Mouse (Mus musculus) gastrocnemius, postnatal 36 days (tissue): ENCODE data around the gene Tmem222. TPM values are rescaled to one million over a fixed set of nuclear protein-coding genes. Genes with fewer than 3 reads are reported as not detected.

Experiments used
- DNase-seq, 2 experiments: peaks; one replicate each; pipeline ENCODE4 v3.0.0; 2022
- intact Hi-C: fragments of 180-260 bp; cut with DNase I; formaldehyde crosslinking; loops from one replicate; pipeline ENCODE4 v1.15.1; 2025
- long read RNA-seq, 2 experiments: library from polyadenylated mRNA; stranded (forward); transcript quantifications; one replicate each; pipeline ENCODE4 v2.0.0; 2021
- total RNA-seq, 2 experiments: library from RNA; stranded (reverse); gene quantifications; 2 replicates each; pipeline ENCODE4 v1.2.3; 2021

Gene Tmem222
- total RNA-seq, result 10 to 100 TPM; 20.9 to 22.5 TPM
- long read RNA-seq, experiment 1, transcript Tmem222-201 (6 exons, 1,484 nt), result major isoform, 39 of 40 reads
- long read RNA-seq, experiment 1, partial matches to known transcripts, result 0 of 40 reads
- long read RNA-seq, experiment 1, other reads (novel, unspliced or antisense), result 0 of 40 reads
- long read RNA-seq, experiment 2, transcript Tmem222-201 (6 exons, 1,484 nt), result major isoform, 54 of 61 reads
- long read RNA-seq, experiment 2, partial matches to known transcripts, result 1 of 61 reads
- long read RNA-seq, experiment 2, other reads (novel, unspliced or antisense), result 2 of 61 reads

DNA sequence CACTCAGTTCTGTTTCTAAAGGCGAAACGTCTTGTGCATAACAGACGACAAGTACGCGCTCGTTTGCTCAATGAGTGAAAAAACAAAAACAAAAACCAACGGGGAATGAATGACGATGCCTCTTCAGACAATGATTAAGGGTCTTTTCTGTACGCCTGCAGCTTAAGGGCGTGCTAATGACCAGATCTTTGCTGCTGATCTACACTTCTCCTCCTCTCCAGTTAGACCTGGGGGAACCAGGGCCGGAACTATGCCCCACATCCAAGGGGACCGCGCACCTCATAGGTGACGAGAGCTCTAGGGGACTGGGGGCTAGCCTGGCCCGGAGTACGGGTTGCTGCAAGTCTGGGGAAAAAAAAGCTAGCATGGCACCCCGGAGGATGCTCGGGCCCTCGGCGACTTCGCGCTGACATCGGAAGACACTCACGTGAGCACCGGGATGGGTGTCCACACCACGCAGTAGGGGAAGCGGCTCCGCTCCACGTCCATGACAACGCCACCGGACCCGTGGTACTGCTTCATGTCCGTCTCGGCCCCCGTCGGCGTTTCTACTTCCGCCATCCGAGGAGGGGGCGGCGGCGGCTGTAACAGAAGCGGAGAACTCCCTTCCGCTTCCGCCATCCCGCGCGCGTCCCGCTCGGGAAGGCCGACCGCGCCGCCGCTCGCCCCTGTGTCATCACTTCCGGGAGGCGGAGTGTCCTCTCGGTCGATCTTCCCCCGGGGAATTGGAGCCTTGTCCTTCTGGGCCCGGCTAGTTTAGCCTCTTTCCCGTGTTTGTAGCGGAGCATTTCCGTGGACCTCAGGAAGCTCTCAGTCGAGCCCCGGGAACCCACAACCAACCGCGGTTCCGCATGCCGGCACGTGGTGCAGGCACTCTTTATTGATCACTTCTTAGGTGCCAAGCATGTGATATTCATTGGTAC lies at the start of gene Tmem222:
Gene Tmem222, minus strand, starts transcription at position 689 of the 923 bp plus-strand sequence.
- peak; percentile 93 for DNase-seq
- intact Hi-C loops, result no loop called here

- DNase-seq, result no peak
- intact Hi-C loops, result no loop called here
Observed at GRCm38 (mm10) chr4:133319667-133320066, 42.1 kb upstream of the Tmem222 start.

DNA sequence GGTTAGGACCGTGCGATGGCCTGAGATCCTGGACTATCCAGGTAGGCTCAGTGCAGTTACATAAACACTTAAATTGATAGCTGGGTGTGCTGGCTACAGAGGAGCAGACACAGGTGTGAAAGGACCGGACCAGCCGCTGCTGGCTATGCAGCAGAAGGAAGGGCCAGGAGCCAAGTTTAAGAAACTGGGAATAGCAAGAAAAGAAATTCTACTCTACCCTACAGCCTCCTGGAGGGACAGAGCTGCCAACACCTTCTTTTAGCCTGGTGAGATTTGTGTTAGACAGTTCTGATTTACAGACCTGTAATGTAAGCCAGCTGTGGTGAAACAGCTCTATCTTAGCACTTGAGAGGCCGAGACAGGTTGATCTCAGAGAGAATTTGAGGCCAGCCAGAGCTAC lies 38.4 kb upstream of the Tmem222 start:
- intact Hi-C loops, result no loop called here
- DNase-seq, result no peak

GRCm38 (mm10) chr4:133314896-133315295 lies 37.3 kb upstream of the Tmem222 start:
- peak in 1 of 2 experiments; percentile 36 for DNase-seq
- intact Hi-C loops, result loop anchor here (5.0 kb wide), 2 partner anchors 102 to 137 kb away; no protein-coding TSS in a partner anchor

DNA sequence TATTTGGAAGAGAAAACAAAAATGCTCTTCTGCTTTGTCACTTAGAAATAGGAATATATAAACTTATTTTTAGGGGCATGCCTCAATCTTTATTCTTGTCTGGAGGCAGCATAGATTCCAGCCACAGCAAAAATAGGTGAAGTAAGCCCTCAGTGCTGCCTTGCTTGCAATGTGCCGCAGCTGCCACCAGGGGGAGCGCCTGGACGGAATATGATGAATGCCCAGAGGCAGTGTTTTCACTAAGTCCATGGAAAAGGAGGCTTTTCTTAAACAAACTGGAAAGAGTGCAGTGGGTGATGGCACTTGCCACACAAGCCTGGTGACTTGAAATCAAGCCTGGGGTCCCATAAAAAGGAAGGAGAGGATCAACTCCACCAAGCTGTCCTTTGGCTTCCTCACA lies 32.4 kb upstream of the Tmem222 start:
- peak; percentile 83 to 86 for DNase-seq
- intact Hi-C loops, result loop anchor here (1.0 to 5.0 kb wide), 3 partner anchors 33 to 142 kb away; no protein-coding TSS in a partner anchor

GRCm38 (mm10) chr4:133307331-133307730 lies 29.7 kb upstream of the Tmem222 start:
- peak in 1 of 2 experiments; percentile 56 for DNase-seq
- intact Hi-C loops, result no loop called here

DNA sequence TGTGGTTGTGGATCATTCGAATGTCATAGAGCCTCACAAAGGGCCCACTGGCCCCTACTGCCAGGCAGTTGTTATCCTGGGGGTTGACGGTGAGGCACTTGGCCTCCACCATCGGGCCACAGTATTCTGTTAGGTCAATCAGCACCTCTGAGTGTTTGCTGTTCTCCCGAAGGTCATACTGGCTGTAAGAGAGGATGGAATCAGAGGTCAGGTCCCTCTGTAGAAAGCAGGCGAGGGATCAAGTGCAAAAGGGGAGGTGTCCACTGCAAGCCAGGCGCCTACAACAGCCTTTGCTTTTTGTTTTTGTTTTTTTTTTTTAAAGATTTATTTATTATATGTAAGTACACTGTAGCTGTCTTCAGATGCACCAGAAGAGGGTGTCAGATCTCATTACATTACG lies 28.2 kb upstream of the Tmem222 start:
- no peak for DNase-seq
- intact Hi-C loops, result no loop called here

GRCm38 (mm10) chr4:133304770-133305169 lies 27.2 kb upstream of the Tmem222 start:
- no peak for DNase-seq
- intact Hi-C loops, result no loop called here

- no peak for DNase-seq
- intact Hi-C loops, result no loop called here
Observed at GRCm38 (mm10) chr4:133302668-133303067, 25.1 kb upstream of the Tmem222 start.

DNA sequence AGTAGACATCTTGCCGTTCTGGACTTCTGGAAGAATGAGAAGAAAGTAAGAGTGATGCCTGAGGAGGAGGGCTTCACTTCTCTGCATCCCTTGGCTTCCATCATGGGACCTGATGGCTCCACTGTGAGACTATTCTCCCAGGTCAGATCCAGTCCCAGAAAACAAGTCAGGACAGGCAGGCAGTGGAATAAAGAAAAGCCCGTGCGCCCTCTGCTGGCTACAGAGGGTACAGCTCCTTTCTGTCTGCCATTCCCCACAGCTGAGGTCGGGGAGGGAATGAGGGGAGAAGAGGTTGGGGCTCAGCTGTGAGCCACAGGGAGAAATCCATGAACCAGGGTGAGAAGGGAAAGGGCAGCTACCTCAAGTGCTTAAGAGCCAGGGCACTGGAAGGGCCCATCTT lies 24.2 kb upstream of the Tmem222 start:
- DNase-seq, result peak; percentile 57 to 69
- intact Hi-C loops, result no loop called here

- intact Hi-C loops, result no loop called here
- no peak for DNase-seq
Observed at GRCm38 (mm10) chr4:133300421-133300820, 22.8 kb upstream of the Tmem222 start.

GRCm38 (mm10) chr4:133299701-133300100 lies 22.1 kb upstream of the Tmem222 start:
- no peak for DNase-seq
- intact Hi-C loops, result loop anchor here (2.0 to 5.0 kb wide), 3 partner anchors 67 to 352 kb away; no protein-coding TSS in a partner anchor

DNA sequence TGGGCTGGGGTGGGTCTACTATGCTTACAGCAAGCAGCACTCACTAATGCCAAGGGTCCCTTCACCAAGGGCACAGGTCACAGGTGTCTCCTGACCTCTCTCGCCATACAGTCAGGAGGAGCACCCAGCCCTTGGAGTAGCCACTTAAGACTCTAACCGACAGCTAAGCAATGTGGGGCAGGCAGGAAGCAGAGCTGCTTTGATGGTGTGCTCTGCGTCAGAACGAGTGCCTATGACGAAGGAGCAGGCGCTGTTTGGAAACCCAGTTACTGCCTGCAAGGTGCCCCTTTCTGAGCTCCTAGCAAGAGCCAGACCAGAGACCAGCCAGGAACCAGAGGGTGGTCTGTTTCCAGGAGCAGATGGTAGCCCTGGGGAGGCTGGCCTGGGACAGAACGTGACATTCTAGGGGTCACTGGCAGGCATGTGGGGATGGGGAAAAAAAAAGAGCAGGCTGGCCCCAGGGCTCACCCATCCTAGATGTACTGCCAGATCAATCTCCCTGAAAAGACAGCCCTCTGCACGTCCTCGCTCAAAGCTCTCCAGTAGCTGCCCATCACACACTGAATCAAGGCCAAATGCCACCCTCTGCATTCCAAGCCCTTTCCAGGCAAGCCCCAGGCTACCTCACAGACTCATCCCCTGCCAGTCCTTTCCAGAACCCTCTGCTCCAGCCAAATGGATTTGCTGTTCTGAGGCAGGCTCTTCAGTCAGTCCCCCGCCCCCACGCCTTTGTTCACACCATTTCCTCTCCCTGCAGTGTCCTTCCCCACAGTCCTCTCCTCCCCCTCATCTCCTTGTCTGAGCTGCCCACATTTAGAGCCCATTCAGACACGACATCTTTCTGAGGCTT lies 21.1 kb upstream of the Tmem222 start:
- intact Hi-C loops, result loop anchor here (2.0 to 5.0 kb wide), 3 partner anchors 66 to 351 kb away; no protein-coding TSS in a partner anchor
- no peak for DNase-seq

- intact Hi-C loops, result loop anchor here (1.0 to 5.0 kb wide), 4 partner anchors 66 to 351 kb away; no protein-coding TSS in a partner anchor
- DNase-seq, result peak; percentile 71 to 76
Observed at GRCm38 (mm10) chr4:133297801-133298238, 20.2 kb upstream of the Tmem222 start.

DNA sequence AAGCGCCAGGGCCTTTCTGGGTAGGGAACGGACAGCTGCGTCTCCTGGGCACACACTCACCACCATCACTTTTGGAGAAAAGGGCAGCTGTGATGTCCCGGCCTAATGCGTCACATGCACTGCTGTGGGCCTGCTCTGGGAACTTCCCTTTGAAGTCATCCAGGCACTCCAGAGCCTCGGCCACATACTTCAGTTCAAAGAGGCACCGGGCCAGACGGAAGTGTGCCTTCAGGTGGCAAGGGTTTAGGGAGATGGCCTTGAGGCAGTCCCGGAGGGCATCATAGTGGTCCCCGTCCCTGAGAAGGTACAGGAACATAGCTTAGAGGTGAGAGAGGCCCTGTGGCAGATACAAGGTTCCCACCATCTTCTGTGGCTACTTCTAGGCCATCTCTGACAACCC lies 19.8 kb upstream of the Tmem222 start:
- DNase-seq, result no peak
- intact Hi-C loops, result loop anchor here (1.0 to 5.0 kb wide), 3 partner anchors 65 to 350 kb away; no protein-coding TSS in a partner anchor

- intact Hi-C loops, result no loop called here
- DNase-seq, result no peak
Observed at GRCm38 (mm10) chr4:133294084-133294483, 16.5 kb upstream of the Tmem222 start.

GRCm38 (mm10) chr4:133292901-133293843 lies 15.6 kb upstream of the Tmem222 start:
- no peak for DNase-seq
- intact Hi-C loops, result no loop called here

DNA sequence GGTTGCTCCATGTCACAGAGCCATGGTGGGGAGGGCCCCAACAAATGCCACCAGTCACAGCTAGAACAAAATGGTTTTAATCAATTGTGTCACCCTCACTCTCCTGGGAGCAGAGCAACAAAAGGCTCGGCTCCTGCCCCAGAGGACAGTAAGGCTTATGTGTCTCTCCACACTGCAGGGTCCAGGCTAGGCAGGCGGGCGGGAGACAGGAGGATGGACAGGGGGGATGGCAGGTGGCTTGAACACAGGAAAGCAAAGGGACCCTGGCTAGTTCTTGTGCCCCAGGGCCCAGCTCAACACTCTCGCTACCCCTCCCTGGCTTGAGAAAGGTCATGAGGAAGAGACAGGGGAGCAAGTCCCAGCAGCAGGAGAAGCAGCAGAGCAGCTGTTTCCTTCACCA lies 14.8 kb upstream of the Tmem222 start:
- DNase-seq, result no peak
- intact Hi-C loops, result no loop called here

- intact Hi-C loops, result no loop called here
- DNase-seq, result no peak
Observed at GRCm38 (mm10) chr4:133291255-133291654, 13.7 kb upstream of the Tmem222 start.
